Comparison of ENCODE assay signal across 11 mouse cellular contexts in genomic region chr9:106308983-106309382, GRCm38 (mm10). TPM values are rescaled to one million over a fixed set of nuclear protein-coding genes. Genes with fewer than 3 reads are reported as not detected.
A peak's percentile ranks its signal among the peaks of the same experiment; 100 is the strongest.
DNase-seq lines count a peak whose midpoint lies in the region; ATAC-seq and TF ChIP-seq lines count a peak whose summit lies in the region.
"Had no signal": no experiment of that assay in that cellular context is flagged by ENCODE, and none has a peak within 500 bp of the region (broad histone marks: within the 10 kb centered on the region; RNA-seq: fewer than 3 reads in every experiment).

No protein-coding gene starts in this region.

- no peak for DNase-seq in heart, postnatal 0 days (ENCODE audit: low spot score)
- DNase-seq in heart, postnatal 25 days (ENCODE audit: low spot score): no peak
- no peak for DNase-seq in midbrain, embryonic 11.5 days (ENCODE audit: low spot score, missing footprints)
- DNase-seq in limb, embryonic 10.5 days (ENCODE audit: low spot score): no peak
- no peak for DNase-seq in thymus, adult 18-20 months
- DNase-seq in kidney, postnatal 25 days: no peak
- DNase-seq: cerebellum, postnatal 25 days; gastrocnemius, postnatal 14 days had no signal

- TF ChIP-seq EP300 in heart, postnatal 0 days (IDR thresholded peaks at IDR 0.05; ENCODE audit: low read depth): no peak

- intact Hi-C loops in heart, postnatal 25 days (cut with DNase I): loop anchor here (5.0 kb wide), 2 partner anchors 63 to 168 kb away; partner anchors contain the start of genes Parp3 and Rrp9

- H3K9me3 ChIP-seq in heart, postnatal 0 days (replicated peaks; ENCODE audit: control insufficient read depth, low read length): no peaks in the 10 kb centered on the region
- H3K9me3 ChIP-seq in midbrain, embryonic 13.5 days: no peaks in the 10 kb centered on the region
- no peaks in the 10 kb centered on the region for H3K9me3 ChIP-seq in midbrain, embryonic 11.5 days (ENCODE audit: control insufficient read depth, low read length)
- H3K9me3 ChIP-seq in limb, embryonic 10.5 days (replicated peaks): no peaks in the 10 kb centered on the region
- no peaks in the 10 kb centered on the region for H3K9me3 ChIP-seq in stomach, embryonic 15.5 days

- no peaks in the 10 kb centered on the region for H3K27me3 ChIP-seq in heart, postnatal 0 days (ENCODE audit: control insufficient read depth, insufficient read depth, low read length)
- H3K27me3 ChIP-seq in midbrain, embryonic 13.5 days: no peaks in the 10 kb centered on the region
- H3K27me3 ChIP-seq in midbrain, embryonic 11.5 days (ENCODE audit: control insufficient read depth, insufficient read depth, low read length): no peaks in the 10 kb centered on the region
- no peaks in the 10 kb centered on the region for H3K27me3 ChIP-seq in limb, embryonic 10.5 days (ENCODE audit: low read depth, poor library complexity, severe bottlenecking)
- no peaks in the 10 kb centered on the region for H3K27me3 ChIP-seq in stomach, embryonic 15.5 days (replicated peaks)

- 89% methylated on average over 5 of the region's 5 CpGs for WGBS in heart, postnatal 0 days
- WGBS in midbrain, embryonic 13.5 days: 94% methylated on average over 5 of the region's 5 CpGs
- WGBS in midbrain, embryonic 11.5 days: 96% methylated on average over 5 of the region's 5 CpGs
- 91% methylated on average over 5 of the region's 5 CpGs for WGBS in limb, embryonic 10.5 days
- WGBS in stomach, embryonic 15.5 days: 83% methylated on average over 5 of the region's 5 CpGs

- peak overlapping the region; percentile 67 for H3K27ac ChIP-seq in heart, postnatal 0 days (ENCODE audit: low read depth)
- 0 out of 2 replicates have a peak overlapping the region, but pooled peaks have one; percentile 35 for H3K27ac ChIP-seq in midbrain, embryonic 13.5 days
- H3K27ac ChIP-seq in midbrain, embryonic 11.5 days (ENCODE audit: low read depth, low read length): no peak overlapping the region
- H3K27ac ChIP-seq in limb, embryonic 10.5 days: peak overlapping the region; percentile 48
- H3K27ac ChIP-seq in stomach, embryonic 15.5 days: 0 out of 2 replicates have a peak overlapping the region, but pooled peaks have one; percentile 12

- peaks cover 10% of the 10 kb centered on the region for H3K4me1 ChIP-seq in heart, postnatal 0 days (ENCODE audit: control insufficient read depth, insufficient read depth)
- no peaks in the 10 kb centered on the region for H3K4me1 ChIP-seq in midbrain, embryonic 13.5 days (replicated peaks)
- no peaks in the 10 kb centered on the region for H3K4me1 ChIP-seq in midbrain, embryonic 11.5 days (ENCODE audit: control insufficient read depth, insufficient read depth, low read length)
- peaks cover 10% of the 10 kb centered on the region; the same call in 1 of the 2 replicates for H3K4me1 ChIP-seq in limb, embryonic 10.5 days
- no peaks in the 10 kb centered on the region for H3K4me1 ChIP-seq in stomach, embryonic 15.5 days

- peaks cover 3% of the 10 kb centered on the region; the same call in 1 of the 2 replicates for H3K36me3 ChIP-seq in heart, postnatal 0 days (replicated peaks; ENCODE audit: control insufficient read depth, insufficient read depth, low read length)
- no peaks in the 10 kb centered on the region for H3K36me3 ChIP-seq in midbrain, embryonic 13.5 days
- H3K36me3 ChIP-seq in midbrain, embryonic 11.5 days (ENCODE audit: control insufficient read depth, insufficient read depth, low read length): no peaks in the 10 kb centered on the region
- H3K36me3 ChIP-seq in limb, embryonic 10.5 days: peaks cover 56% of the 10 kb centered on the region
- no peaks in the 10 kb centered on the region; the same call in 1 of the 2 replicates for H3K36me3 ChIP-seq in stomach, embryonic 15.5 days

- no peak overlapping the region for H3K4me2 ChIP-seq in heart, postnatal 0 days (ENCODE audit: low read depth, low read length)
- H3K4me2 ChIP-seq in midbrain, embryonic 13.5 days (replicated peaks): no peak overlapping the region
- no peak overlapping the region for H3K4me2 ChIP-seq in midbrain, embryonic 11.5 days
- H3K4me2 ChIP-seq in stomach, embryonic 15.5 days: no peak overlapping the region

- H3K9ac ChIP-seq in heart, postnatal 0 days (replicated peaks; ENCODE audit: low read depth, low read length): no peak overlapping the region
- H3K9ac ChIP-seq in midbrain, embryonic 13.5 days (replicated peaks): no peak overlapping the region
- H3K9ac ChIP-seq in midbrain, embryonic 11.5 days (ENCODE audit: low read length): no peak overlapping the region
- no peak overlapping the region for H3K9ac ChIP-seq in stomach, embryonic 15.5 days

- no peak for ATAC-seq in heart, postnatal 0 days (ENCODE audit: insufficient read depth, low read depth)
- no peak for ATAC-seq in midbrain, embryonic 13.5 days
- ATAC-seq in midbrain, embryonic 11.5 days (ENCODE audit: low FRiP score): no peak
- ATAC-seq in stomach, embryonic 15.5 days (ENCODE audit: insufficient read depth, low FRiP score, low read depth): no peak

- H3K4me3 ChIP-seq in heart, postnatal 0 days (ENCODE audit: low read depth, low read length): no peak overlapping the region
- no peak overlapping the region for H3K4me3 ChIP-seq in midbrain, embryonic 13.5 days (replicated peaks)
- no peak overlapping the region for H3K4me3 ChIP-seq in midbrain, embryonic 11.5 days (ENCODE audit: low read depth, low read length)
- no peak overlapping the region for H3K4me3 ChIP-seq in limb, embryonic 10.5 days
- no peak overlapping the region for H3K4me3 ChIP-seq in stomach, embryonic 15.5 days (replicated peaks)
- H3K4me3 ChIP-seq: myocyte had no signal

- no peak for TF ChIP-seq CTCF in heart, postnatal 0 days (IDR thresholded peaks at IDR 0.05; ENCODE audit: low read depth)

RNA-seq across cellular contexts. Expression of gene Poc1a, which starts 28.1 kb away (rescaled TPM):
- 12.3 and 38.0 TPM in 2 replicates for total RNA-seq in heart, postnatal 0 days (2014; rRNA removed; ENCODE audit: low replicate concordance)
- polyA plus RNA-seq in heart, postnatal 0 days (2015; fragmentation: Nextera tagmentation; extraction: Ambion mirVana): 13.6 and 13.8 TPM in 2 replicates
- 1 to 10 TPM; 3.3 to 3.4 TPM for total RNA-seq in heart, postnatal 25 days (2021)
- 10.6 and 13.5 TPM in 2 replicates for polyA plus RNA-seq in midbrain, embryonic 13.5 days (2015; fragmentation: Nextera tagmentation; extraction: Ambion mirVana)
- 29.4 and 30.9 TPM in 2 replicates for polyA plus RNA-seq in midbrain, embryonic 11.5 days (2014; fragmentation: Nextera tagmentation; extraction: Ambion mirVana)
- polyA plus RNA-seq in limb, embryonic 10.5 days (2016; fragmentation: Nextera tagmentation; extraction: Ambion mirVana): 42.9 and 43.9 TPM in 2 replicates
- polyA plus RNA-seq in stomach, embryonic 15.5 days (2015; fragmentation: Nextera tagmentation; extraction: Ambion mirVana): 24.7 and 25.4 TPM in 2 replicates

RNA-seq across cellular contexts. Expression of gene Dusp7, which starts 59.4 kb away (rescaled TPM):
- total RNA-seq in heart, postnatal 0 days (2014; rRNA removed; ENCODE audit: low replicate concordance): 46.9 and 47.7 TPM in 2 replicates
- polyA plus RNA-seq in heart, postnatal 0 days (2015; fragmentation: Nextera tagmentation; extraction: Ambion mirVana): 9.1 and 10.3 TPM in 2 replicates
- total RNA-seq in heart, postnatal 25 days (2021): 10 to 100 TPM; 43.6 to 67.0 TPM
- 9.0 and 9.4 TPM in 2 replicates for polyA plus RNA-seq in midbrain, embryonic 13.5 days (2015; fragmentation: Nextera tagmentation; extraction: Ambion mirVana)
- polyA plus RNA-seq in midbrain, embryonic 11.5 days (2014; fragmentation: Nextera tagmentation; extraction: Ambion mirVana): 16.1 and 17.0 TPM in 2 replicates
- 43.1 and 44.9 TPM in 2 replicates for polyA plus RNA-seq in limb, embryonic 10.5 days (2016; fragmentation: Nextera tagmentation; extraction: Ambion mirVana)
- 16.8 and 17.1 TPM in 2 replicates for polyA plus RNA-seq in stomach, embryonic 15.5 days (2015; fragmentation: Nextera tagmentation; extraction: Ambion mirVana)
